Mouse (Mus musculus) embryonic facial prominence, embryonic 13.5 days (tissue): ENCODE results near the gene Tbx19. TPM values are rescaled to one million over a fixed set of nuclear protein-coding genes. Genes with fewer than 3 reads are reported as not detected.
A peak's percentile ranks its signal among the peaks of the same experiment; 100 is the strongest.

ENCODE experiments used
- ATAC-seq: fragments of 200-750 bp; cut with Nextera tagmentation; 2 replicates; pipeline ENCODE4 v1.8.0; 2017; ENCODE audit warnings: low read depth; ENCODE audit not compliant: insufficient number of reproducible peaks, insufficient read depth, low FRiP score, low TSS enrichment
- H3K27ac ChIP-seq: fragments of 300-500 bp; sonication (generic); 2 replicates; pipeline ENCODE4 v1.5.1; 2015; ENCODE audit warnings: moderate library complexity, mild to moderate bottlenecking, inconsistent platforms
- H3K27me3 ChIP-seq: fragments of 300-500 bp; sonication (generic); 2 replicates; pipeline ENCODE4 v1.6.1; 2015; ENCODE audit warnings: mild to moderate bottlenecking, inconsistent platforms
- H3K36me3 ChIP-seq: fragments of 300-500 bp; sonication (generic); 2 replicates; pipeline ENCODE4 v1.6.1; 2015; ENCODE audit warnings: mild to moderate bottlenecking, inconsistent platforms
- H3K4me1 ChIP-seq: fragments of 300-500 bp; sonication (generic); 2 replicates; pipeline ENCODE4 v1.6.1; 2015; ENCODE audit warnings: inconsistent platforms
- H3K4me2 ChIP-seq: fragments of 300-500 bp; sonication (generic); 2 replicates; pipeline ENCODE4 v1.6.1; 2015; ENCODE audit warnings: moderate library complexity, mild to moderate bottlenecking, inconsistent platforms
- H3K4me3 ChIP-seq: fragments of 300-500 bp; sonication (generic); 2 replicates; pipeline ENCODE4 v1.5.1; 2015; ENCODE audit warnings: mild to moderate bottlenecking, inconsistent platforms
- H3K9ac ChIP-seq: fragments of 300-500 bp; sonication (generic); 2 replicates; pipeline ENCODE4 v1.6.1; 2015; ENCODE audit warnings: mild to moderate bottlenecking, inconsistent platforms
- H3K9me3 ChIP-seq: fragments of 300-500 bp; sonication (generic); 2 replicates; pipeline ENCODE4 v1.6.1; 2016; ENCODE audit warnings: inconsistent platforms
- WGBS: fragments of 180-500 bp; shearing (Covaris S2); methylation state at CpG from one replicate; pipeline ENCODE4 v1.1.7; 2015; ENCODE audit warnings: mixed read lengths; 5-methylcytosine and 5-hydroxymethylcytosine counted together
- polyA plus RNA-seq: library from polyadenylated mRNA; unstranded; fragments of >200 nt; fragmentation: Nextera tagmentation; extraction: Ambion mirVana; gene quantifications from 2 replicates; pipeline ENCODE4 v1.2.1, GENCODE M21; 2015

Gene Tbx19
- polyA plus RNA-seq, 1 experiment from 2014 or later, result not detected

GRCm38 (mm10) chr1:165110659-165111058, 49.9 kb downstream of the Tbx19 start:
- peaks cover 16% of the 10 kb centered on the region; the same call in 1 of the 2 replicates for H3K4me1 ChIP-seq
- WGBS, result 80% methylated on average over 2 of the region's 2 CpGs
- H3K4me2 ChIP-seq, result no peak overlapping the region
- H3K27ac ChIP-seq, result no peak overlapping the region
- ATAC-seq, result no peak
- H3K9me3 ChIP-seq, result no peaks in the 10 kb centered on the region
- H3K27me3 ChIP-seq, result no peaks in the 10 kb centered on the region
- H3K9ac ChIP-seq, result no peak overlapping the region
- no peak overlapping the region for H3K4me3 ChIP-seq
- H3K36me3 ChIP-seq, result no peaks in the 10 kb centered on the region

DNA sequence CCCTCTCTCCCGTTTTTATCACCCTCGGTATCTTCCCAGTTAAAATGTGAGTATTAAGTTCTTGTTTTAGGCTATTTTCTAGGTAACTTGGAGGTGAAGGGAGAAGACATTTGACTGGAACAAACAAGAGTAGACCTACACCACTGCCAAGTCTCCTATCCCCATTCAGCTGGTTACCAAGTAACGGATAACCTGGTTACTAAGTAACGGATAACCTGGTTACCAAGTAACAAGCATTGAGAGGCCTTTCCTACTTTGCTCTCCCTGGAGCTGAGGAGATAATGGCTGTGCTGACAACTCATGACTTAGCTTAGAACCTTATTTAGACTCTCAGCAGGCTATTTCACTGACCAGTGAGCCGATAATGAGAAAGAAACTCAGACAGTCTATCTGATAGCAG, 51.4 kb downstream of the Tbx19 start:
- WGBS, result 80% methylated on average over 5 of the region's 5 CpGs
- Histone ChIP-seq H3K27ac (no peak overlapping the region), H3K4me2 (no peak overlapping the region), H3K9me3 (no peaks in the 10 kb centered on the region), H3K4me3 (no peak overlapping the region), H3K27me3 (no peaks in the 10 kb centered on the region), H3K36me3 (no peaks in the 10 kb centered on the region), H3K4me1 (peaks cover 14% of the 10 kb centered on the region), H3K9ac (no peak overlapping the region)
- no peak for ATAC-seq

- Histone ChIP-seq H3K4me3 (no peak overlapping the region), H3K9me3 (no peaks in the 10 kb centered on the region), H3K4me1 (peaks cover 8% of the 10 kb centered on the region), H3K27ac (no peak overlapping the region), H3K9ac (no peak overlapping the region), H3K4me2 (no peak overlapping the region), H3K36me3 (no peaks in the 10 kb centered on the region), H3K27me3 (no peaks in the 10 kb centered on the region)
- WGBS, result 46% methylated on average over 5 of the region's 5 CpGs
- no peak for ATAC-seq
Observed at GRCm38 (mm10) chr1:165108477-165108876, 52.1 kb downstream of the Tbx19 start.

DNA sequence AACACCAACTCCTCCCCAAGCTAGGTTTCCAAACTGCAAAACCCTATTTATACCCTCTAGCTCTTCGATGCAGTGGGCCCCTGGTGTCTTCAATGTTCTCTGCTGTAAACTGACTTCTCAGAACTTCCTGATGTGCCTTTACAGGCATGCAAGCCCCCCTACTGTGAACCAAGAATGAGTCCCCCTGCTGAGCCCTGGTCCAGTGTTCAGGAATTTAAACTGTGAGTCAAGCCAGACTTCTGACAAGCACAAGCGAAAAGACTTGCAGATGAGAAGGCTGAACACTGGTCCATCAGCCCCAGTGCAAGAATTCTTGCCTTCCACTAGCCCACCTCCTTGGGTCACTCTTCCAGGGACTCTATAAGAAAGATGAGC, 54.6 kb downstream of the Tbx19 start:
- H3K36me3 ChIP-seq, result no peaks in the 10 kb centered on the region
- no peak overlapping the region for H3K4me2 ChIP-seq
- no peak overlapping the region for H3K9ac ChIP-seq
- ATAC-seq, result no peak
- peak overlapping the region; percentile 57 for H3K27ac ChIP-seq
- H3K4me1 ChIP-seq, result peaks cover 8% of the 10 kb centered on the region
- no peaks in the 10 kb centered on the region for H3K27me3 ChIP-seq
- H3K4me3 ChIP-seq, result no peak overlapping the region
- H3K9me3 ChIP-seq, result no peaks in the 10 kb centered on the region
- 61% methylated on average over 2 of the region's 2 CpGs for WGBS

DNA sequence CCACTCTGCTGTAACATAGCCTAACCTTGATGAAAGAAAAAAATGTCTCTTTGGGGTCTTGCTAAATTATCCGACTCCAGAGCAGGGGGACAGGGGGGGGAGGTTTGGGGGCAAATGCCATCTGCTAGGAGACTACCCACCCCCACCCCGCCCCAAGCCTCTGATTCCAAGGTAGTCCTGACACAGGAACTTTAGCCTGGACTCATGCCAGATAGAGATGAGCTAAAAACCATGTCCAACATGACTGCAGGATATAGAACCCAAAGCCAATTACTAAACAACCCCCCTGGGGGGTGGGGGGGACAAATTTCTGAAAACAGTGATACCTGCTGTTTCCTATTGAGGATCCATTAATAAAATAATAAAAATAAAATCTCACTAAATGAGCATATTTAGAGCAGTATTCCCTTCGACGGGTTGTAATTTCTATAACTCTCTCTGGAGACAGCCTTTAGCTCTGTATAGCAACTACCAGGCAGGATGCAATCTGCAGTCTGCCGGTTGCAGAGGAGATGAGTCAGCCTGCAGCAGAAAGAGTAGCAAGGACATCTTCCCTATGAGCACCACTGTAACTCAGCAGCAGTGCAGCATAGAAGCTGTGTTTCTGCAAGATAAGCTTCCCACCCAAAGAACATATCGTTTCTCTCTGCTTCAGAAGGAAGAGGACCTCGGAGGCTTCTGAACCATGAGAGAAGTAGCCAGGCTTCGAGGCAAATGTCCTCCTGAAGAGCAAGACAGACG, 55.1 kb downstream of the Tbx19 start:
- no peaks in the 10 kb centered on the region for H3K36me3 ChIP-seq
- no peaks in the 10 kb centered on the region for H3K9me3 ChIP-seq
- H3K4me1 ChIP-seq, result peaks cover 8% of the 10 kb centered on the region
- no peak overlapping the region for H3K9ac ChIP-seq
- H3K27ac ChIP-seq, result peak overlapping the region; percentile 57
- no peak overlapping the region for H3K4me2 ChIP-seq
- no peak for ATAC-seq
- no peaks in the 10 kb centered on the region for H3K27me3 ChIP-seq
- H3K4me3 ChIP-seq, result no peak overlapping the region
- WGBS, result 70% methylated on average over 9 of the region's 9 CpGs

DNA sequence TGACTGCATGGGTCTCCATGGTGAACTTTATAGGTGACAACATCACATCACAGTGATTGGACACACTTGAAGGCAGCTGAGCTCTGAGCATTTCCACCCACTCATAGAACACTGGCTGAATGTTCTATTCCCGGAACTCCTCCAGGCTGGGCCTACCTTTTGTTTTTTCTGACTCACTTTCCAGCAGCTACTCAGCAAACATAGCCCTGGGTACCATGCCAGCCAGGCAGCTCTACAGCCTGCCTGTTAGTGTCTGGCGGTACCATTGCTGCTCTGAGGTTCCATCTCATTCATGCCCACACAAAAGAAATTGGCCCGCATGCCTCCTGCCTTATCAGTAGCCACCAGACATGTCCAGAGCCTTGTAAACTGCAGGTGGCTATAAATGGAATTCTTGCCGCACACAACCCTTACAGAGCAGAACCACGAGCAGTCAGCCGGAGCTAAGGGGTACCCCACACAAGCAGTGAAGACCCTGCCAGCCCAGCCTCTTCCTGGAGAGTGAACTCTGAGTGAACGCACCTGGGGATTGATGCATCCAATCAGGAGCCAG, 55.8 kb downstream of the Tbx19 start:
- Histone ChIP-seq H3K27ac (no peak overlapping the region), H3K4me3 (no peak overlapping the region), H3K27me3 (no peaks in the 10 kb centered on the region), H3K9me3 (no peaks in the 10 kb centered on the region), H3K4me2 (no peak overlapping the region), H3K4me1 (peaks cover 8% of the 10 kb centered on the region), H3K36me3 (no peaks in the 10 kb centered on the region), H3K9ac (no peak overlapping the region)
- 78% methylated on average over 7 of the region's 7 CpGs for WGBS
- no peak for ATAC-seq

- H3K4me1 ChIP-seq, result peaks cover 8% of the 10 kb centered on the region
- H3K27ac ChIP-seq, result no peak overlapping the region
- H3K4me3 ChIP-seq, result no peak overlapping the region
- H3K9me3 ChIP-seq, result no peaks in the 10 kb centered on the region
- no peaks in the 10 kb centered on the region for H3K36me3 ChIP-seq
- ATAC-seq, result no peak
- no peak overlapping the region for H3K4me2 ChIP-seq
- H3K27me3 ChIP-seq, result no peaks in the 10 kb centered on the region
- H3K9ac ChIP-seq, result no peak overlapping the region
Observed at GRCm38 (mm10) chr1:165099569-165099968, 61.0 kb downstream of the Tbx19 start.

DNA sequence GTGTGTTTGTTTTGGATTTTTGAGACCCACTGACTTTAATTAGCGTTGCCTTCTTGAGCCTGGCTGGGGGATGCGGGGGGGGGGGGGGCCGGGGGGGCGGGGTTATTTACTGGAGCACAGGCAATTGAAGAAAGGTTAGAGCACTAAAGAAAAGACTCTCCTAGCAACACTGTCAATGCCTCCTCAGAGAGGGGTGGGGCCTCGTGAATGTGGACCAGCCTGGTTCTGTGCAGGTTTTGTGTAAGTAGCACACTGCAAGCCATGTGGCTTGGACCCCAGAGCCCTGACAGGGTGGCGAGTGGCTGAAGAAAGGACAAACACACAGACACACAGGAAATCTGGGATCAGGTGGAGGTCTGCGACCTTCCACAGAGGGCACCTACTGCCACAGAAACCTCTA, 65.7 kb downstream of the Tbx19 start:
- ATAC-seq, result no peak
- no peak overlapping the region for H3K9ac ChIP-seq
- H3K4me1 ChIP-seq, result peaks cover 17% of the 10 kb centered on the region
- H3K4me3 ChIP-seq, result no peak overlapping the region
- 22% methylated on average over 7 of the region's 7 CpGs for WGBS
- H3K9me3 ChIP-seq, result no peaks in the 10 kb centered on the region
- H3K4me2 ChIP-seq, result 0 out of 2 replicates have a peak overlapping the region, but pooled peaks have one; percentile 3
- no peak overlapping the region for H3K27ac ChIP-seq
- no peaks in the 10 kb centered on the region for H3K27me3 ChIP-seq
- H3K36me3 ChIP-seq, result no peaks in the 10 kb centered on the region

GRCm38 (mm10) chr1:165091721-165092120, 68.9 kb downstream of the Tbx19 start:
- no peaks in the 10 kb centered on the region for H3K36me3 ChIP-seq
- no peaks in the 10 kb centered on the region for H3K27me3 ChIP-seq
- H3K27ac ChIP-seq, result no peak overlapping the region
- peak overlapping the region; percentile 57 for H3K4me2 ChIP-seq
- H3K9ac ChIP-seq, result 0 out of 2 replicates have a peak overlapping the region, but pooled peaks have one; percentile 40
- H3K4me1 ChIP-seq, result peaks cover 17% of the 10 kb centered on the region
- peak overlapping the region; percentile 29 for H3K4me3 ChIP-seq
- 6% methylated on average over 15 of the region's 15 CpGs for WGBS
- ATAC-seq, result 0 out of 2 replicates have a peak, but pooled peaks have one; percentile 20
- no peaks in the 10 kb centered on the region for H3K9me3 ChIP-seq

DNA sequence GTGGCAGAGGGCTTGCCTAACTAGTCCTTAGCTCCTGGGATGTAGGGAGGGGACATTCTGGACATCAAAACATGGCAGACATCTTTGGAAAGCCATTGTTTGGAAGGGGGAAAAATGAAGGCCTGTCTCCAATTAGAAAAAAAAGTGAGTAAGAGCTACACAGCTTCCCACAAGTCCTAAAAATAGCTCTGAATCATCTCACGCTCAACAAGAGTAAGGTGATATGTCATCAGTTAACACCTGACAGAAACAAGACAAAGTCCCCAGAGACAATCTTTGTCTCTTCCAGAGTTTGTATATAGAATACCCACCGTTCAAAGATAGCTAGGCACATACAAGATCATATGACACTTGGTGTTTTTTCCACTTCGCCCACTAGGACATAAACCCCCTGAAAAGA, 71.0 kb downstream of the Tbx19 start:
- no peaks in the 10 kb centered on the region for H3K9me3 ChIP-seq
- peaks cover 10% of the 10 kb centered on the region; the same call in 1 of the 2 replicates for H3K4me1 ChIP-seq
- WGBS, result 74% methylated on average over 3 of the region's 3 CpGs
- no peak for ATAC-seq
- H3K27me3 ChIP-seq, result no peaks in the 10 kb centered on the region
- H3K4me3 ChIP-seq, result no peak overlapping the region
- H3K27ac ChIP-seq, result no peak overlapping the region
- no peak overlapping the region for H3K9ac ChIP-seq
- no peak overlapping the region for H3K4me2 ChIP-seq
- no peaks in the 10 kb centered on the region for H3K36me3 ChIP-seq
